Mouse (Mus musculus): ENCODE measurements around the gene Car10. TPM values are rescaled to one million over a fixed set of nuclear protein-coding genes. Genes with fewer than 3 reads are reported as not detected.

Gene Car10
- polyA plus RNA-seq, 1 experiment from 2014 or later = 4.9 TPM

DNA sequence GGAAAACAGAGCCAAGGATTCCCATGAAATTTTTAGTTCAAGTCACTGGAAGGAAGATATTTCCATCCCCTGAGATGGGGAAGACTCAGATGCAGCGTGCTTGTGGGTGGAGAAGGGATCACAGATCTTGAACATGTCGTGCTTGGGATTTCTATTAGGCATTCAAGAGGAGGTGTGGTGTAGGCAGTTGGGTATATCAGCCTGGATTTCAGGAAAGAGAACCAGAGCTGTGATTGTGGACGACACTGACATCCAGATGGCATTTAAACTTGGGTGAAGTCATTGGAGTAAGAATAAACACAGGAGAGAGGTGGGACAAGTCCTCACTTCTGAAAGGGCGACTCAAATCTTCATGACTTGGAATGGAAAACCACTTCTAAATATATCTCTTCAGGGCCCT, 490.0 kb downstream of the Car10 start:
- DNase-seq (ENCODE audit: low spot score) = no peak
- Histone ChIP-seq H3K27ac (no peak overlapping the region), H3K9me3 (no peaks in the 10 kb centered on the region), H3K36me3 (no peaks in the 10 kb centered on the region), H3K4me3 (no peak overlapping the region), H3K27me3 (ENCODE audit: insufficient read depth, poor library complexity, severe bottlenecking) (no peaks in the 10 kb centered on the region), H3K4me1 (replicated peaks) (no peaks in the 10 kb centered on the region)
- 83% methylated on average over 4 of the region's 4 CpGs for WGBS

DNA sequence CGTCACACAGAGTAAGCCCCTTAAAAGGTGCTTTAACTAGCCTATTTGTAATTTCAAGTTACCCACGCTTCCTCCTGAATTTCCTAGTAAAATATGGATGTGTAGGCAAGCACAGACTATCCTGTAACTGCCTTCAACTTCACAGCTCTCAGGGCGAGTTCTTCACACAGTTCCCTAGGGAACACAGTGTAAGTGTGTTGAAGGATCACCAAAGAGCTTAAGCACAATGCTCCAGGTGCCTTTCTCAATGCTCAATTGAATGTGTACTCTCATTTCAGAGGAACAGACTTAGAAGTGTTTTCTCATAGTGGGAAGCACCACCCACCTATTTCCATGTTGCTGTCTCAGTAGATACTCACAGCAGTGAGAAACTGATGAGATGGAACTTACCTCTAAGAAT, 492.8 kb downstream of the Car10 start:
- H3K27ac ChIP-seq = no peak overlapping the region
- no peaks in the 10 kb centered on the region for H3K9me3 ChIP-seq
- no peaks in the 10 kb centered on the region for H3K36me3 ChIP-seq
- WGBS = 83% methylated on average over 3 of the region's 3 CpGs
- no peak overlapping the region for H3K4me3 ChIP-seq
- no peak for DNase-seq (ENCODE audit: low spot score)
- peaks cover 11% of the 10 kb centered on the region for H3K4me1 ChIP-seq (replicated peaks)
- H3K27me3 ChIP-seq (ENCODE audit: insufficient read depth, poor library complexity, severe bottlenecking) = no peaks in the 10 kb centered on the region

DNA sequence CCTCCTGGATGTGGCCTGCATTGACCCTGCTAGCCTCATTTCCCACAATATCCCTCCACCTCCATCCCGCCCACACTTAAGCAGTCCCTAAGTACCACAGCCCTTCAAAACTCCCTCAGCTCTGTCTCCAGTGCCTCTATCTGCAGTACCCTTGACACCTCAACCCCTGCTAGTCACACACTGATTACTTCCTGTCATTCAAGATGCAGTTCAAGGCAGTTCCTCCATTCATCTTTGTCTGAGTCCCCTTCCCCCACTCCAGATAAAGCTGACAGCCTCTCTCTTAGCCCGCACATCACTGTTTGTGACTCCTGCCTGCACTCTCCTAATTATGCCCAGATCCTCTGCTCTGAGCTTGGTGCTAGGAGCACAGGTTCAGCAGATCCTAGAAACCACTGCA, 496.2 kb downstream of the Car10 start:
- Histone ChIP-seq H3K27me3 (ENCODE audit: insufficient read depth, poor library complexity, severe bottlenecking) (no peaks in the 10 kb centered on the region), H3K4me3 (no peak overlapping the region), H3K4me1 (replicated peaks) (peaks cover 11% of the 10 kb centered on the region), H3K9me3 (no peaks in the 10 kb centered on the region), H3K27ac (no peak overlapping the region), H3K36me3 (no peaks in the 10 kb centered on the region)
- WGBS = 34% methylated on average over 2 of the region's 2 CpGs
- peak; percentile 8 for DNase-seq (ENCODE audit: low spot score)

DNA sequence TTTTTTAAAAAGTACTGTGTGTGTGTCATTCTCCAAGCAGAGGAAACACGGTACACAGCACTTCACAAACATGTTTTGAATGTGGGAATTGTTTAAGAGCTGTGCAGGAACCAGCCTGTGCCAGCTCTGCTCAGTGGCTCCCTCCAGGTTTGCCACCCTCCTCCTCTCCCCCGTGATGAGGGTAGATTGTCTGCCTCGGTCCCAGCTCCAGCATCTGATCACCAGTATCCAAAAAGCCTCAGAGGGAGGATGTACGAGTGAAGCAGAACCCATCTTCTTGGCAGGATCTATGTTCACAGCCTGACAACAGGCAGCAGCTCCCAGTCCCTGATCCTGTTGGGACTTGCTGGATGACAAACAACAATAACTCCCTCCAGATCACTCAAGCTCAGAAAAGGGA, 500.3 kb downstream of the Car10 start:
- H3K27ac ChIP-seq = no peak overlapping the region
- 74% methylated on average over 4 of the region's 4 CpGs for WGBS
- no peaks in the 10 kb centered on the region for H3K9me3 ChIP-seq
- peaks cover 11% of the 10 kb centered on the region for H3K4me1 ChIP-seq (replicated peaks)
- no peaks in the 10 kb centered on the region for H3K27me3 ChIP-seq (ENCODE audit: insufficient read depth, poor library complexity, severe bottlenecking)
- H3K4me3 ChIP-seq = no peak overlapping the region
- no peaks in the 10 kb centered on the region for H3K36me3 ChIP-seq
- no peak for DNase-seq (ENCODE audit: low spot score)

DNA sequence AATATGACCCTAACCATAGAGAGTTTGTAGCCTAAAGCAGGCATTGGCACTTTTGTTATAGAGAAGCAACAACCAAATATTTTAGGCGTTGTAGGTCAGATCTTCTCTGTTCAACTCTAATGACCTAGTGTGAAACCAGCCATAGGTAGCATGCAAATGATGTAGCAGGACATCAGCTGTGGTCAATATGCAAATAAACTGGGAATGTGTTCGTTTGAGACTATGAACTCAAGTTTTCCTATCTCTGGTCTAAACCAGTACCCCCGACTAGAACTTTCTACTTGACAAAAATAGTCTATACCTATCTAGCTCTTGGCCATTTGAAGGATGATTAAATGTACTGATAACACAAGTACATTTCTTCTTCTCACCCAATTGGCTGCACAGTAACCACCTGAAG, 501.9 kb downstream of the Car10 start:
- Histone ChIP-seq H3K4me3 (no peak overlapping the region), H3K27ac (no peak overlapping the region), H3K36me3 (no peaks in the 10 kb centered on the region), H3K9me3 (no peaks in the 10 kb centered on the region), H3K4me1 (replicated peaks) (no peaks in the 10 kb centered on the region), H3K27me3 (ENCODE audit: insufficient read depth, poor library complexity, severe bottlenecking) (no peaks in the 10 kb centered on the region)
- DNase-seq (ENCODE audit: low spot score) = no peak
- 88% methylated on average over 3 of the region's 3 CpGs for WGBS

DNA sequence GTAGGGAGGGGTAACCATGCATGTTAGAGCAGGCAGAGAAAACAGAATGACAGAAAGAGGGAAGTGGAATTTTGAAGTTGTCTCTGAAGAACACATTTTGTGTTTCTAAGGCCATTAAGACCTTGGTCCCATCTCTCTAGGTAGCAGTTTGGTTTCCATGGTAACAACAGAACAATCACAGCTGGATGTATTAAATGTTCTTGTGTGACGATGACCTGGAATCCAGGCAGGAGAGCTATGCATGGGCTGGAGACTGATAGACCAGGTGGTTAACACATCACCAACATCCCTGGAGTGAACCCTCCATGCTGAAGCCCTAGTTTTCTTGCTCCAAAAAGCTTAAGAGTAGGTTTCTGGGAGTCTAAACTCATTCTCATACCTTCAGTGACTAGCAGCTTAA, 505.7 kb downstream of the Car10 start:
- no peaks in the 10 kb centered on the region for H3K4me1 ChIP-seq (replicated peaks)
- H3K9me3 ChIP-seq = no peaks in the 10 kb centered on the region
- H3K4me3 ChIP-seq = no peak overlapping the region
- DNase-seq (ENCODE audit: low spot score) = no peak
- H3K36me3 ChIP-seq = no peaks in the 10 kb centered on the region
- no peak overlapping the region for H3K27ac ChIP-seq
- WGBS = 69% methylated on average over 1 of the region's 1 CpGs
- H3K27me3 ChIP-seq (ENCODE audit: insufficient read depth, poor library complexity, severe bottlenecking) = no peaks in the 10 kb centered on the region

DNA sequence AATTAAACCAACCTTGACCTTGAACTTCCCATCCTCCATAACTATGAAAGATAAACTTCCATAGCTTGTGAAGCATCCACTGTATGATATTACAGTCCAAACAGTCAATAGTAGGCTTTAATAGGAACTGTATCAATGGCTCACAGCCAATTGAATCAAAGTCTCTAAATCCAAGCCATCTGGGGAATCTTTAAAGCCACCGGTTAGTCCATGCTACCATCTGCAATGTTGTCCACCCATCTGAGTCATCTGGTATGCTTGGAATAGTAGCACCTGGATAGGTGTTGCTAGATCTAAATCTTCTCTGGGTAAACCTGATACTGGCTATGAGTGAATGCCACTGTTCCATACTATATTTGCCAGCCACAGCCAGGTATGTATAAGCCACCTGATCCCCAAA, 509.3 kb downstream of the Car10 start:
- Histone ChIP-seq H3K4me3 (no peak overlapping the region), H3K27ac (no peak overlapping the region), H3K36me3 (no peaks in the 10 kb centered on the region), H3K27me3 (ENCODE audit: insufficient read depth, poor library complexity, severe bottlenecking) (no peaks in the 10 kb centered on the region), H3K4me1 (replicated peaks) (no peaks in the 10 kb centered on the region), H3K9me3 (no peaks in the 10 kb centered on the region)
- 93% methylated on average over 1 of the region's 1 CpGs for WGBS
- no peak for DNase-seq (ENCODE audit: low spot score)

DNA sequence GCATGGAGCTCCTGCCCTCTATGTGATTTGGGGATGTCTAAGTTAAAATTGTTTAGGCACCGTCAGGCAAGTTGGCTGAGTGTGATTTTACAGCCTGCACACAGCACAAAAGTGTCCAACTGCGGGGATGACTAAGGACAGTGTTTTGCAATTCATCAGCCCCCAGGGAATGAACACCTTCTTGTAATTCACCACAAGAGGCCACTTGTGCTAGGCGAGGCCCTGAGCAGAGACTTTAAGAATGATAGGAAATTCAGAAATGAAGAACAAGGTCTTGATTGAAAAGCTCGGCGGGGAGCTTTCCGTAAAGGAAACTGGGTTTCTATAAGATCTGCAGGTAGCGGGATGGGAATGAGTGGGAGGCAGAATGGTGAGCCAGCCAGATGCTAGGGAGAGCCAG, 510.9 kb downstream of the Car10 start:
- DNase-seq (ENCODE audit: low spot score) = no peak
- no peaks in the 10 kb centered on the region for H3K4me1 ChIP-seq (replicated peaks)
- H3K36me3 ChIP-seq = no peaks in the 10 kb centered on the region
- no peak overlapping the region for H3K4me3 ChIP-seq
- no peaks in the 10 kb centered on the region for H3K27me3 ChIP-seq (ENCODE audit: insufficient read depth, poor library complexity, severe bottlenecking)
- H3K9me3 ChIP-seq = no peaks in the 10 kb centered on the region
- 41% methylated on average over 7 of the region's 7 CpGs for WGBS
- H3K27ac ChIP-seq = no peak overlapping the region

DNA sequence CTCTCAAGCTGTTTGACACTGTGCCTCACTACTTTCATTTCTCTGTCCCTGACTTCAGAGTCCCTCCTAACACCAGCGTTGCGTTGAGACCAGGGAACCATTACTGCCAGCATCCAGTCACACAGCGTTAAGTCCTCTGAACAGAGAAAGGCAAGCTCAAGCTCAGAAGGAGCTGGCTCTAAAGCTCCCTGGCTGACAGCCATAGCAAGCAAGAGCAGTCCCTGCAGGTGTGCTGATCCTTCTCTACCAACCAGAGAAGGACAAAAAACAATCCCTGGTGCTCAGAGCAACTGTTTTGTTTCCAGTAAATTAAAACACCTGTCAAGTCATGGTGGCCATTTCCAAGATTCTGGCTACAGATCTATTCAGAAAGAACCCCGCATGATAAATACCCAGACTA, 514.2 kb downstream of the Car10 start:
- H3K4me3 ChIP-seq = no peak overlapping the region
- no peaks in the 10 kb centered on the region for H3K9me3 ChIP-seq
- H3K27ac ChIP-seq = no peak overlapping the region
- no peaks in the 10 kb centered on the region for H3K4me1 ChIP-seq (replicated peaks)
- no peak for DNase-seq (ENCODE audit: low spot score)
- H3K27me3 ChIP-seq (ENCODE audit: insufficient read depth, poor library complexity, severe bottlenecking) = no peaks in the 10 kb centered on the region
- no peaks in the 10 kb centered on the region for H3K36me3 ChIP-seq
- WGBS = 83% methylated on average over 4 of the region's 4 CpGs

DNA sequence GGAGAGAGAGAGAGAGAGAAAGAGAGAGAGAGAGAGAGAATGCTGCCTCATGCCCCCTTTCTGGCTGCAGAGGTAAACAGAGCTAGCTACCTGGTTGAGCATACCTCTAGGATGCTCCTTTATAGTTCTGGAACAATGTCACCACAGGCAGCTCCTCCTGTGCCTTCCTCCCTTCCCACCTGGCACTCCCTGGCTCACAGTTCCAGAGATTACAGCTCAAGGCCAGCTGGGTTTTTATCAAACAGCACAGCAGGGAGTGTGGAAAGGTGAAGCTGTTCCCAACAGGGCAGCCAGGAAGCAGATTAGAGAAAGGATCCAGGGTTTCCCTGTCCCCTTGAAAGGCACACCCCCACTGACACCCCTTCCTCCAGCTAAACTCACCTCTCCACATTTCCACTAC, 517.0 kb downstream of the Car10 start:
- no peaks in the 10 kb centered on the region for H3K9me3 ChIP-seq
- no peak for DNase-seq (ENCODE audit: low spot score)
- H3K36me3 ChIP-seq = no peaks in the 10 kb centered on the region
- no peak overlapping the region for H3K27ac ChIP-seq
- no peaks in the 10 kb centered on the region for H3K27me3 ChIP-seq (ENCODE audit: insufficient read depth, poor library complexity, severe bottlenecking)
- H3K4me3 ChIP-seq = no peak overlapping the region
- no peaks in the 10 kb centered on the region for H3K4me1 ChIP-seq (replicated peaks)

DNA sequence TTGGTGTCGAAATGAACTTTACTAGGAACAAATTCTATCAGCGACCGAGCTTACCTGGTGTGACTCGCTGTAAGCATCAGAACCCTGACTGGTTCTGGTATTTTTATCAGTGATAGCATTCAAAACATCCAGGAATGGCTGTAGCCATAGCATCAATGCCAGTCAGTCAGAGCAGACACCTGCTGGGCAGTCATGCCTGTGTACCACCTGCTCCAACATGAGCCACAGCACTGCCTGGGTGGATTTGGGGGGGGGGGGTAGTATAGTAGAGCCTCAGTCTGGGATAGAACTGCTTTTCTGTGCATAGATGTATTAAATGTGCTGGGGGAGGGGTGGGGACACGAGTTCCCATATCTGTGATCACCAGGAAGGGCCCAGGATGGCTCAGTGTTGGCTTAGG, 525.8 kb downstream of the Car10 start:
- DNase-seq (ENCODE audit: low spot score) = no peak
- no peak overlapping the region for H3K4me3 ChIP-seq
- H3K27ac ChIP-seq = no peak overlapping the region
- WGBS = 86% methylated on average over 5 of the region's 5 CpGs
- no peaks in the 10 kb centered on the region for H3K27me3 ChIP-seq (ENCODE audit: insufficient read depth, poor library complexity, severe bottlenecking)
- no peaks in the 10 kb centered on the region for H3K9me3 ChIP-seq
- no peaks in the 10 kb centered on the region for H3K4me1 ChIP-seq (replicated peaks)
- H3K36me3 ChIP-seq = no peaks in the 10 kb centered on the region

DNA sequence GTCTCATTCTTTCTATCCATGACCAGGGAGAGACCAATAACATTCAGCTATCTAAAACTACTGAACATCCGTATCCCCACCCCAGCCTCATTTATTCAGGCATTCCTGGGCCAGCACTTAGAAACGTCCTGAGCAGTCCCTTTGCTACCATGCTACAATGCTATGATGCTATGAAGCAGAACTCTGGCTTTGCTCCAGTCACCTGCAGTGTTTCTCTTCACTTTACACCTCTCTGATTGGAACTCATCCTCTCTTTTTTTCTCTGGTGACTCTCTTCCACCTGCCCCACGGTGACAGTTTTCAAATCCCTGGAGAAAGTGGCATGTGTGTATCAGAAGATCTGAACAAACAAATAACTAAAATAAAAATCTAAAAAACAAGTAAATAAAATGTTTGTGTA, 541.6 kb downstream of the Car10 start:
- WGBS = 64% methylated on average over 3 of the region's 3 CpGs
- no peaks in the 10 kb centered on the region for H3K36me3 ChIP-seq
- no peak overlapping the region for H3K27ac ChIP-seq
- H3K4me1 ChIP-seq (replicated peaks) = peaks cover 7% of the 10 kb centered on the region
- no peaks in the 10 kb centered on the region for H3K27me3 ChIP-seq (ENCODE audit: insufficient read depth, poor library complexity, severe bottlenecking)
- no peak for DNase-seq (ENCODE audit: low spot score)
- H3K9me3 ChIP-seq = no peaks in the 10 kb centered on the region
- H3K4me3 ChIP-seq = no peak overlapping the region

DNA sequence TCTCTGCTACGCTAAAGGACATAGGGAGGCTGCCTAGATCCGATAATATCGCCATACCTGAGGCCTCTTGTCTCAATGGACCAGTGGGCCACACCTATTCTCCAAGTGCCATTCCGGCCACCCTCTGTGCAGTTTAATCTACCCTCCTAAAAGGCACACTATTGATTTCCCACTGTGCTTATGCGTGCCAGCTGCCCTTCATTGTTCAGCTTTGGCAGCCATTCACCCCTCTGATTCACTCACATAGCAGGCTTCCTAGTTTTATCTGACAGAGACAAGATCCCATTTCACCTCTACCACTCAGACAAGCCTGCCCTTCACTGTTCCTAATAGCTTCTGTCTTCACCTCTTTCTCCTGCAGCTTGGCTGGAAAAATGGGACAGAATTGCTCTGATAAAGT, 543.1 kb downstream of the Car10 start:
- Histone ChIP-seq H3K4me1 (replicated peaks) (peaks cover 7% of the 10 kb centered on the region), H3K27ac (no peak overlapping the region), H3K36me3 (no peaks in the 10 kb centered on the region), H3K9me3 (no peaks in the 10 kb centered on the region), H3K4me3 (no peak overlapping the region), H3K27me3 (ENCODE audit: insufficient read depth, poor library complexity, severe bottlenecking) (no peaks in the 10 kb centered on the region)
- 49% methylated on average over 5 of the region's 5 CpGs for WGBS
- DNase-seq (ENCODE audit: low spot score) = no peak

DNA sequence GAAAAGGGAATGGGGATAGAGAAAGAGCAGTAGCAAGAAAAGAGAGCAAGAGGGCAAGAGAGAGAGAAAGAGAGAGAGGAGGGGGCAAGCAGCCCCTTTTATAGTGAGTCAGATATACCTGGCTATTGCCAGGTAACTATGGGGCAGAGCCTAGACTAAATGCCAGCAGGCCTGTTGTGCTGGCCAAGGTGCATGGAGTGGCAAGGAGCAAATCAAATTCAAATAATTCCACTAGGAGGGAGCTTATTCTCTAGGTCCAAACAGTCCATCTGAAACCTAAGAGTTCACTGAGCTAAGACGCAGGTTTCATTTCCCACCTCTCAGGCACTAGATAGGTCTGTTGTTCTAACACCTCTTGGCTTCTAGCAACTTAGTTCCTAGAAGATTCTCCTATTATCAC, 544.5 kb downstream of the Car10 start:
- Histone ChIP-seq H3K9me3 (no peaks in the 10 kb centered on the region), H3K27me3 (ENCODE audit: insufficient read depth, poor library complexity, severe bottlenecking) (no peaks in the 10 kb centered on the region), H3K4me3 (no peak overlapping the region), H3K27ac (no peak overlapping the region), H3K4me1 (replicated peaks) (peaks cover 7% of the 10 kb centered on the region), H3K36me3 (no peaks in the 10 kb centered on the region)
- 88% methylated on average over 1 of the region's 1 CpGs for WGBS
- DNase-seq (ENCODE audit: low spot score) = no peak

All from hindbrain, embryonic 10.5 days (tissue).